Mouse (Mus musculus) left cerebral cortex, postnatal 36 days (tissue): Measurements from ENCODE around the gene Trp53bp2. TPM values are rescaled to one million over a fixed set of nuclear protein-coding genes. Genes with fewer than 3 reads are reported as not detected.

Experiments
- DNase-seq, 2 experiments: peaks; one replicate each; pipeline ENCODE4 v3.0.0; 2021 to 2022; ENCODE audit warnings: low spot score in 2 of 2, mixed read lengths in 1 of 2
- intact Hi-C: fragments of 180-260 bp; cut with DNase I; formaldehyde crosslinking; loops from one replicate; pipeline ENCODE4 v1.15.1; 2025
- total RNA-seq, 2 experiments: library from RNA; stranded (reverse); gene quantifications; 2 replicates each; pipeline ENCODE4 v1.2.3; 2021

Gene Trp53bp2
- total RNA-seq, 2 experiments from 2014 or later, result 21.9 to 23.4 TPM

- intact Hi-C loops, result no loop called here
- no peak for DNase-seq
Measured at GRCm38 (mm10) chr1:182403076-182403475, 5.9 kb upstream of the Trp53bp2 start.

GRCm38 (mm10) chr1:182406621-182407020 is 2.4 kb upstream of the Trp53bp2 start:
- intact Hi-C loops, result loop anchor here (5.0 kb wide), 1 partner anchor 56 kb away; no protein-coding TSS in a partner anchor
- no peak for DNase-seq

DNA sequence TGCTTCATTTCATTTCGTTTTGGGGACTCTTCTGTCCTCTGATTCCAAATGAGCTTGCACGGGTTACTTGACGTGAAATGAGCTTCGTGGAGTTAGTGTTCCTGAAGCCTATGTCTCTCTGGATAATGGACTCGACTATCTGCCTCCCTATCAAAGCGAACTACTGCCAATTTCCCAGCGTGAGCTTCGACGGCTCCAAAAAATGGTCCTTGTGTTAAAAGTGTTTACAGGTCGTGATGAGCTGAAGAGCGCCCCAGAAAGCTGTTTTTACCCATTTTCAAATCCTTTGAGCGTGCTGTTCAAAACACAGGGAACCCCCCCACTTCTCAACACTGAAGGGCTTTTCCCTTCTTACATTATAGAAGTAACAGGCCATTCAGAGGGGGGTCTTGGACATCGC is 729 bp upstream of the Trp53bp2 start:
- intact Hi-C loops, result loop anchor here (2.0 to 5.0 kb wide), 2 partner anchors 54 to 67 kb away; partner anchors contain the start of gene Fbxo28
- DNase-seq, result no peak

GRCm38 (mm10) chr1:182409401-182410173 is 615 bp downstream of the Trp53bp2 start:
- intact Hi-C loops, result loop anchor here (2.0 to 5.0 kb wide), 2 partner anchors 53 to 69 kb away; partner anchors contain the start of gene Fbxo28
- no peak for DNase-seq

- intact Hi-C loops, result no loop called here
- DNase-seq, result no peak
Measured at GRCm38 (mm10) chr1:182412586-182413270, 3.8 kb downstream of the Trp53bp2 start.

DNA sequence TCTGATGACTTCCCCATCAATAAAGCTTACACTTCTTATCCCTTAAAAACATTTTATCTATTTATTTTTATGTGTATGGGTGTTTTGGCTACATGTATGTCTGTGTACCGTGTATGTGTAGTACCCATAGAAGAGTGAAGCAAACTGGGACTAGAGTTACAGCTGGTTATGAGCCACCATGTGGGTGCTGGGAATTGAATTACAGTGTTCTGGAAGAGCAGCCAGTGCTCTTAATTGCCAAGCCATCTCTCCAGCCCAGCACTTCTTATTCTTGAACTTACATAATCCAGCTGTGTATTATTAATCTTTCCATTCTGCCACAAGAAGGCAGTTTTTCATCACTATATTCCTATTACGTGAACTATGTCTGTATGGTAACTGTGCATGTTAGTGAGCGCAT is 10.5 kb downstream of the Trp53bp2 start:
- intact Hi-C loops, result no loop called here
- no peak for DNase-seq

DNA sequence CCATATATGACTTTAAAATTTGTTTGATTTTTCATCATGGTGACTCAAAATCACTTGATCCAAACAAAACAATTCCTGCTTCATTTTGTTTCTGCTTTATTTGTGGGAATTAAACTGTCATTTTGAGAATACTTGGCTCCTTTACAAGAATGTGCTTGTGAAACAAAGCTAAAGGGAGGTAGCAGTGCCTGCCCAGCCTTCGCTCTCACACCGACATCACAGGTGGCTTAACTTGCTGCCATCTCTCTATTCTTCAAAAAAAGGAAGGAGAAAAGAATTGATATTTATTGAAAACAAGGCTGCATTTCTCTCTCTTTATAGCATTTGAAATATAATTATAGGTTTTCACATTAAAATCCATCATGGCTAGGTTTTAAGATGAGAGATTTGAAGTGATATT is 15.3 kb downstream of the Trp53bp2 start:
- DNase-seq, result no peak
- intact Hi-C loops, result no loop called here

DNA sequence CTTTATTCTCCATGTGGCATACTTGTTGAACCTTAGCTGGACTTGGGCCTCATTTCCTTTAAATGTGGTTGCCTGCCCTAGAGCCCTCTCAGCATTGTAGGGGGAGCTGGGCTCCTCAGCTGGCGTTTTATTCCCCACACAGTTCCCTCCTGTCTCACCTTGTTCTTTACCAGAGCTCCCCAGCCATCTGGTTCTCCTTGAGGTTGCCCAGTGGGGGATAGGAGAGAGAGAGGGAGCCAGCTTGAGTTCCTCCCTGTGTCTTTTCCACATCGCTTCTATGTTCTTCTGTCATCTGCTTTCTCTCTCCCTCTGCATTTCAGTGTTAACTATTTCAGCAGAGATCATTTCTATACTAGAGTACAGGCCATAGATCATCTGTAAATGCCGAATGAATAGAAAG is 16.2 kb downstream of the Trp53bp2 start:
- intact Hi-C loops, result no loop called here
- no peak for DNase-seq

- intact Hi-C loops, result no loop called here
- DNase-seq, result no peak
Measured at GRCm38 (mm10) chr1:182426444-182426843, 17.5 kb downstream of the Trp53bp2 start.

DNA sequence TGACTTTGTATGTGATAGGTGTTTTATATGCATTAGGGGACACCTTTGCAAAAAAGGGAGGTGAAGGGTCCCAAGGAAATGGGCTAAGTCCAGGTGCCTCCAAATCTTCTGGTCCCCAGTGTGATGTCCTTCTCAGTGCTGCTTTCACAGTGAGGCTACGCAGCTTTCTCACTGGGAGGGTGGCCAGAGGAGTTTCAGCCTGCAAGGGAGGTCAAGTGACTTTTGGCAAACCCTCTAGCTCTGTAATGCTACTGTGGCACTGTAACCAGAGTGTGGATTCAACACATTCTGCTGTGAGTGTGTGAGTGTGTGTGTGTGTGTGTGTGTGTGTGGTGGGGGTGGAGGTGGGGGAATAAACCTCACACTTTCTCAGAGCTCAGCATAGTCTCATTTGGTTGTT is 18.5 kb downstream of the Trp53bp2 start:
- DNase-seq, result no peak
- intact Hi-C loops, result no loop called here

- no peak for DNase-seq
- intact Hi-C loops, result no loop called here
Measured at GRCm38 (mm10) chr1:182429826-182430225, 20.9 kb downstream of the Trp53bp2 start.

DNA sequence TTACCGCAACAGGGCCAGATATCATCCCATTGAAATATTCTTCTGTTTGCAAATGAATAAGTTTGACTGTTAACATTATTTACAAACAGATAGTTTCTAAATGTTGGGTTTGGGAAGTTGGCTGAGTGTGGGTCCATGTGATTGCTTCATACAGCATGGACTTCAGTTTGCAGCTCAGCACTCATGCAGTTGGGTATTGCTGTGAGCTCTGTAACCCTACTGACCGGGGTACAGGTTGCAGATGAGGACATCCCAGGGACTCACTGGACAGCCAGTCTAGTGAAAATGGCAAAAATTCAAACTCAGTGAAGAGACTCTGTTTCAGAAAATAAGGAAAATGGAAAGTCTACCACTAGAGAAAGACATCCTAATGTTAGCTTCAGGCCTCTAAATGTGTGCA is 21.7 kb downstream of the Trp53bp2 start:
- intact Hi-C loops, result no loop called here
- DNase-seq, result no peak

DNA sequence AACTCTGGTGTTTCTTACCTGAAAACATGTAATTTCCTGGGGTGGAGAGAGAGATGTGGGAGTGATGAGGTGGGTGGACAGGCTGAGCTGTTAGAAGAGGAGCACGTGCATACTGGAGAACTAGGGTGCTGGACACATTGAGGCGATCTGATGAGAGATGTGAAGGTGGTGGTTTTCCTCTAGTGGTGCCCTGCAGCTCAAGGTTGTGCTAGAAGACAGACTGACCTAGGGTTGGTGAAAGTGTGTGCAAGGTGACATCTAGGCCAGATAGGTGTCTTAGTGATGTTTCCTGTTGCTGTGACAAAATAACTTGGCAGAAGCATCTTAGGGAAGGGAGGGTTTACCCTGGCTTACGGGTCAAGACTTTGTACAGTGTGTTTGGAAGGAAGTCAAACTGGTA is 23.1 kb downstream of the Trp53bp2 start:
- DNase-seq, result no peak
- intact Hi-C loops, result no loop called here

- intact Hi-C loops, result no loop called here
- no peak for DNase-seq
Measured at GRCm38 (mm10) chr1:182436746-182437145, 27.8 kb downstream of the Trp53bp2 start.

GRCm38 (mm10) chr1:182439546-182440222 is 30.7 kb downstream of the Trp53bp2 start:
- peak in 1 of 2 experiments; percentile 39 for DNase-seq
- intact Hi-C loops, result no loop called here

GRCm38 (mm10) chr1:182441791-182442473 is 33.0 kb downstream of the Trp53bp2 start:
- intact Hi-C loops, result no loop called here
- DNase-seq, result no peak

DNA sequence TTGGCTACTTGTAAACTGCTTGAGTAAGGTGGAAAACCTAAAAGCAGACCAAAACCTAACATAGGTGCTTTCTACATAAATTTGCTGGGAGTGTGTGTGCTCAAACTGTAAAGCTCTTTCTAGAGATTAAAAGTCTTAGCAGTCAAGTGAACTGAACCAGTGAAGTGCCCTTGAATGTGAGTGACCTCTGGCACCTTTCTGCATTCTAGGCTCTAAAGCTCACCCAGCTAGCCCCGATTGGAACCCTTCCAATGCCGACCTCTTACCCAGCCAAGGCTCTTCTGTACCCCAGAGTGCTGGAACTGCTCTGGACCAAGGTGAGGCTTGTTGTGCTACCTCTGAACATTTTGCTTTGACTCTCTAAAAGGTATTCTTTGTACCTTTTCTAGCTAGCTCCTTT is 35.1 kb downstream of the Trp53bp2 start:
- intact Hi-C loops, result no loop called here
- no peak for DNase-seq

DNA sequence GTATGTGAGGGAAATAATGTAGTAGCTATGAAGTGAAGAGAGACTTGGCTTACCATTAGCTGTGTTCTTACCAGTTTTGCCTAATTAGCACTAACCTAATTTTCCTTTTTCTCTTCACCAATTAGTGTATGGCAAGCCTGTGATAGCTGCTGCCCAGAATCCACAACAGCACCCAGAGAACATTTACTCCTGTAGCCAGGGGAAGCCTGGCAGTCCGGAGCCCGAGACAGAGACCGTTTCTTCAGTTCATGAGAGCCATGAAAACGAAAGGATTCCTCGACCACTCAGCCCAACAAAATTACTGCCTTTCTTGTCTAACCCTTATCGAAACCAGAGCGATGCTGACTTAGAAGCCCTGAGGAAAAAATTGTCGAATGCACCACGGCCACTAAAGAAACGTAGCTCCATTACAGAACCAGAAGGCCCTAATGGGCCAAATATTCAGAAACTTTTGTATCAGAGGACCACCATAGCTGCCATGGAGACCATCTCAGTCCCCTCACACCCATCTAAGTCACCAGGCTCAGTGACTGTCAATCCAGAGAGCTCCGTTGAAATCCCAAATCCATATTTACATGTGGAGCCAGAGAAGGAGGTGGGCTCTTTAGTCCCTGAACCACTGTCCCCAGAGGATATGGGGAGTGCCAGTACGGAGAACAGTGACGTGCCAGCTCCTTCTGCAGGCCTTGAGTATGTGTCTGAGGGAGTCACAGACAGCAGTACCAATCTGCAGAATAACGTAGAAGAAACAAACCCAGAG is 39.5 kb downstream of the Trp53bp2 start:
- no peak for DNase-seq
- intact Hi-C loops, result no loop called here

GRCm38 (mm10) chr1:182452473-182452872 is 43.5 kb downstream of the Trp53bp2 start:
- no peak for DNase-seq
- intact Hi-C loops, result no loop called here
